Mouse (Mus musculus): ENCODE measurements at regions not wholly inside any gene's neighbourhood (a gene's known extent, or its start where the extent isn't known, plus 50 kb on each side); places are given as distances from the start of the nearest gene placed in this dataset.

- peak; percentile 73 for TF ChIP-seq CTCF (IDR thresholded peaks at IDR 0.05; ENCODE audit: borderline replicate concordance, insufficient read depth, low read depth, low read length)
- no peak for TF ChIP-seq POLR2A (IDR thresholded peaks at IDR 0.05; ENCODE audit: borderline replicate concordance, insufficient read depth, low read length)
- H3K4me1 ChIP-seq (ENCODE audit: control insufficient read depth, insufficient read depth, low read length), result no peaks in the 10 kb centered on the region
- no peak overlapping the region for H3K27ac ChIP-seq (ENCODE audit: insufficient read depth, low read length)
- no peaks in the 10 kb centered on the region for H3K27me3 ChIP-seq (ENCODE audit: control insufficient read depth, insufficient read depth, low read length)
- peak; percentile 31 to 60 for DNase-seq
- H3K4me3 ChIP-seq (replicated peaks; ENCODE audit: insufficient read depth, low read depth, low read length), result no peak overlapping the region
- WGBS, result 29% methylated on average over 13 of the region's 13 CpGs
Observed at GRCm38 (mm10) chr11:94832246-94832985, 49.9 kb upstream of the Tmem92 start.

Data from cerebellum, adult 2 months (tissue).